Mouse (Mus musculus) heart, postnatal 14 days (tissue): ENCODE results near the gene Tenm2. TPM values are rescaled to one million over a fixed set of nuclear protein-coding genes. Genes with fewer than 3 reads are reported as not detected.
A peak's percentile ranks its signal among the peaks of the same experiment; 100 is the strongest.

Source experiments
- DNase-seq, 2 experiments: peaks; one replicate each; pipeline ENCODE4 v3.0.0; 2021 to 2022
- intact Hi-C: fragments of 180-260 bp; cut with DNase I; formaldehyde crosslinking; loops from one replicate; pipeline ENCODE4 v1.15.1; 2025
- total RNA-seq, 2 experiments: library from RNA; stranded (reverse); gene quantifications; 2 replicates each; pipeline ENCODE4 v1.2.3; 2021

Tenm2 gene
- total RNA-seq, 2 experiments from 2014 or later: 0.02 to 0.19 TPM

DNA sequence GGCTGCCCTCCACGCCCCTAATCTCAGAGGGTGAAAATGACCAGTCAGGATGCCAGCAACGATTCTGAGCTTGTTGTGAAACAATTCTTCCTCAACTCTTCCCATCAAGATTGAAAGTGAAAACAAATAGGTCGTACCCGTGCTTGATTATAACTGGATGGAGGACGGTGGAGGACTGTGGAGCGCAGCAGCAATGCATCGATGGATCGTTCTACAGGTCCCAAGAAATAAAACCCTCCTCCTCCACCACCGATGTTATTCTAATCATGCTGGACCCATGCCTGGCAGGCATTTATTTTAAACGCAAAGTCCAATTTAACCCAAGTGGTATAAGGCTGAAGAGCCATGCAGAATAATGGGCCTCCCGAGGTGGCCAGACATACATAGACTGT, 991.3 kb downstream of the Tenm2 start:
- no peak for DNase-seq
- intact Hi-C loops: no loop called here

DNA sequence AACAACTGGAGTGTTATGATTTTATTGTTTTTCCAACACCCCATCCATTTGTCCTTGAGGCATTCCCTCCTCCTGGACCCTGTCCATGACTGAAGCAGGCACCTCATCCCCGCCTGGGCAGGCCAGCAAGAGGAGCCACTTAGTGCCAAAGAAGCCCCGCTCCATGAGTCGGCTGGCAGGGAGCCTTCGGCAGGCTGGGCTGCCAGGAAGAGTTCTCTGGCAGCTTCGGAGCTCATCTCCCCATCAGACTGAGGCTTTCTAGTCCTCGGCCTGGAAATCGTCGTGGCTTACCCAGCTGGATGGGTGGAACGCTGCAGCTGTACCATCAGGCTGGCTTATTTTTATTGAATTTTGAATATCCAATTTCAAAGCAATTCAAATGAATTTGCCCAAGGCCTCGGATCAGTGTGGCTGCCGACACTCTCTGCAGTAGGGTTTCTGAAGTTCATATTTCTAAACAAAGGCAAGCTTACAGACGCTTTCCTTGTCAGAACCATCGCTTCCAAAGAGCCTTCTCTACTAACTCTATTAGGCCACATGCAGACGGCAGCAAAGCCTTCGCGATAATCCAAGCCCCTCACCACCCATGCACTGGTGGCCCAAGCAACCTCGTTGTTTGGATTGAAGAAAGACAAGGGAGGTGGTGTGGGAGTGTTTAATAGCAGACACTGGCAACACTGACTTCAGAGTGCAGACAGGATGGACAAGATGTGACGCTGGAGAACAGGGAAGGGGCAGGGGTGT, 991.8 kb downstream of the Tenm2 start:
- DNase-seq: peak; percentile 7
- intact Hi-C loops: no loop called here

DNA sequence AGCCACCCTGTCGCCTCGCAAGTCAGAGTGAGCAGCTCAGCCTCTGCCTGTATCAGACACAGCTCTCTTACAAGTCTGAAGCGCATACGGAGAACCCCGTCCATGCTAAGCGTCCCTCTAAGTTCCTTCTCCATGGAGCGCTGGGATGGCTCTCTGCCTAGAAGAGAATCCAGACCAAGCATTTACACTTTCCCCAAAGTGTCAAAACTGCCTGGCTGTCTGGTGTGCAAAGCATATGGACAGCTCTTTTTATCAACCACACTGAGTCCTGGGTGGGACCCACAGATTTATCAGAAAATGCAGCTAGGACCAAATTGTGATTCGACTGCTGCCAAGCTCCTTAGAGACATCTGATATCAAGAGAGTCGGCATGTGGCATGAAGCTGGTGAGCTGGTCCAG, 996.9 kb downstream of the Tenm2 start:
- DNase-seq: no peak
- intact Hi-C loops: no loop called here

DNA sequence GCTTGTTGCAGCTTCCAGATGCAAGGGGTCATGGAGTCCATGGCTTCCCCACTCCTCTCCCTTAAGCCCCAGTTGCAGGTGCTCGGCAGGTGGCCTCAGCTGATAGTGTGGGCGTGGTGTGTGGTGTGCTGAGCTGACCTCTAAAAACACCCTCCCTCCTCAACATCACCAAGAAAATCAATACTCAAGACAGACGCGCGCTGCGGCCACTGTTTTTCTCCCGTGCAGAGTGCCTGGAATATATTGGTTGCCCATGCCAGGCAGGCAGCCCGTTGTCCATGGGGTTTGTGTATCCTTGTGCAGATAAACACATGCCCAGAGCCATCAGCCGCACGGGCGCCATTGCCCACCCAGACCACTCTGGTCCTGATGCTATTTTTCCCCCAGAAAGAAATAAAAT, 1007.1 kb downstream of the Tenm2 start:
- DNase-seq: no peak
- intact Hi-C loops: no loop called here

GRCm38 (mm10) chr11:36228196-36228595, 1007.6 kb downstream of the Tenm2 start:
- intact Hi-C loops: no loop called here
- DNase-seq: no peak

GRCm38 (mm10) chr11:36226061-36226460, 1009.7 kb downstream of the Tenm2 start:
- intact Hi-C loops: no loop called here
- DNase-seq: no peak

- DNase-seq: no peak
- intact Hi-C loops: loop anchor here (5.0 kb wide), 2 partner anchors 177 to 958 kb away; no protein-coding TSS in a partner anchor
Observed at GRCm38 (mm10) chr11:36223716-36224439, 1011.9 kb downstream of the Tenm2 start.

DNA sequence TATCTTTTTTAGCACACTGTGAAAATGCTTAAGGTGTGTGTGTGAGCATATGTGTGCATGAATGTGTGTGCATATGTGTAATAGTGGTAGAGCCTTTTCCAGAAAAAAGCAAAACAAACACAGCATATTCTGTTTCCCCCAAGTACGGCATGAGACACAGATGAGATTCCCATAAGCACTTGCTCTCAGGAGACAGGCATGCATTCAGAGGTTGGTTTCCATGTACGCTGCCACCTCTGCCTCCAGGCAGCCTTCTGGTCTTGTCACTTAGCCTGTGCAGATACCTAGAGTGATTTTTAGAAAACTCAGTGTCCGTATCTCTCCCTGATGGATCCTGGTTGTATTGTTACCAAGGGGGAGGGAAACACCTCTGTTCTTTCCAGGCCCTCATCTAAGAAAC, 1013.7 kb downstream of the Tenm2 start:
- intact Hi-C loops: loop anchor here (5.0 kb wide), 2 partner anchors 175 to 960 kb away; no protein-coding TSS in a partner anchor
- DNase-seq: no peak

- intact Hi-C loops: loop anchor here (2.0 to 5.0 kb wide), 3 partner anchors 174 to 961 kb away; no protein-coding TSS in a partner anchor
- peak; percentile 76 to 84 for DNase-seq
Observed at GRCm38 (mm10) chr11:36221271-36221975, 1014.3 kb downstream of the Tenm2 start.

- intact Hi-C loops: loop anchor here (2.0 to 5.0 kb wide), 3 partner anchors 173 to 962 kb away; no protein-coding TSS in a partner anchor
- DNase-seq: peak; percentile 20 to 30
Observed at GRCm38 (mm10) chr11:36220651-36221050, 1015.1 kb downstream of the Tenm2 start.

GRCm38 (mm10) chr11:36219586-36219985, 1016.2 kb downstream of the Tenm2 start:
- intact Hi-C loops: no loop called here

GRCm38 (mm10) chr11:36214589-36214988, 1021.2 kb downstream of the Tenm2 start:
- intact Hi-C loops: no loop called here
- no peak for DNase-seq

More at GRCm38 (mm10) chr11:36219586-36219985, 1016.2 kb downstream of the Tenm2 start:
- no peak for DNase-seq

- no peak for DNase-seq
- intact Hi-C loops: no loop called here
Observed at GRCm38 (mm10) chr11:36204381-36204780, 1031.4 kb downstream of the Tenm2 start.

- DNase-seq: no peak
- intact Hi-C loops: no loop called here
Observed at GRCm38 (mm10) chr11:36203896-36204295, 1031.9 kb downstream of the Tenm2 start.

- no peak for DNase-seq
- intact Hi-C loops: no loop called here
Observed at GRCm38 (mm10) chr11:36194348-36194747, 1041.4 kb downstream of the Tenm2 start.

DNA sequence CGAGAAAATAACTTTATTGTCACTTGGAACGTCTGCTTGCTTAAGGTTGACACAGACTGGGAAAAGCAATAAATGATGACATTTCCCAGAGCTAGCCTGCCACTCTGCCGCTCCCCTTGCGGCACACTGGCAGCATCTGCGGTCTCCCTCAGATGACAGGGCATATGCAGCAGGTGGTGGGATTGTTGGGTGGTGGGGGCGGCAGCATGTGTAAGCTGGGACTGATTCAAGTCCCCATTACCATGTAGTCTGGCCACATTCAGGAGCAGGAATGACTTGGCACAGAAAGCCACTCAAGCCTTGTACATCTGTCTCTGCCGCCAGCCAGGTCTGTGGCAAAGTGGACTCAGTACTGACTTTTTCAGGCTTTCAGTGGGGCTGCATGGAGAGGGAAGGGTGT, 1059.7 kb downstream of the Tenm2 start:
- DNase-seq: no peak
- intact Hi-C loops: no loop called here

DNA sequence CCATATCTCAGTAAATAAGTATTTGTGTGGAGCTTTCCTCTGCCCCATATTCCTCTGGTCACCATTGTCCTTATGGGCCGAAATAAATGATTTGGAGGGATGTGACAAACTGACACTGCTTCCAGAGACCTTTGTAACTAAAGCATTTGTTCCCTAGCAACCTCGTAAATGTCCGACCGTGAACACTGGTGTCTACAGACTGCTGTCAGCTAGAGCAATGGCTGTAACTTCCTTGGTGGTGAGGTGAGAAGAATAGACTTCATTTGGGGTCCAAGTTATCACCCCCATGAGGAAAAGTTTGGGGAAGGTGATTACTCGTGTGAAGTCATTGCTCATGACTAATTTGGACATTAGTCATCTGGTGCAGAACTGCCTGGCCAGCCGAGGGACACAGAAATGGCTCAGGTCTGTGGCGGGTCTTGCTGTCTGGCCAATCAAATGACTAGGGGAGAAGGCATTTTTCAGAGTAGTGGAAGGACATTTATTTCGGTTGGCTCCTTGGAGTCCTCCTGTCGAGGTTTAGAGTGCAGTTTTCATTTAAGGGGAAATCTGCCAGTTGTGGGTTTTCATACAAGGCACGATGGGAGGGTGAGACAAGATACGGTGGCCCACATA, 1062.6 kb downstream of the Tenm2 start:
- intact Hi-C loops: no loop called here

GRCm38 (mm10) chr11:36172520-36172919, 1063.2 kb downstream of the Tenm2 start:
- DNase-seq: no peak
- intact Hi-C loops: no loop called here

More for the DNA sequence above, 1062.6 kb downstream of the Tenm2 start:
- DNase-seq: no peak

DNA sequence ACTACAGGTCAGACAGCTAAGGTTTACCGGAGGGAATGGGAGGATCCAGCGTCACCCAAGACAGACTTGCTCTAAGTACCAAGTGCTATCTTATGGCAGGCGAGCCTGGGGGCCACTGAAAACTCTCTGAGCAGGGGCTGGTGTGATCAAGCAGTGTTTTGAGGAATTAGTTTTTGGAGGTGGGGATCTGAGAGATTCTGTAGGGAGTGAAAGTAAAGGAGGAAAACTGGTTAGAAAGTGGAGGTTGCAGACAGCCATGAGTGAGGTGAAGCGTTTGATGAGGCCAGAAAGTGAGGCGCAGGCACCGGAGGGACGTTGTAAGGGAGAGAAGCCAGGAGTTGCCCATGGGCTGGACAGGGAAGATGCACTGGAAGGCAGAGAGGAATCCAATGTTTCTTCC, 1063.8 kb downstream of the Tenm2 start:
- intact Hi-C loops: no loop called here
- no peak for DNase-seq

GRCm38 (mm10) chr11:36171221-36171620, 1064.5 kb downstream of the Tenm2 start:
- intact Hi-C loops: no loop called here
- no peak for DNase-seq

GRCm38 (mm10) chr11:36169738-36170137, 1066.0 kb downstream of the Tenm2 start:
- intact Hi-C loops: no loop called here
- no peak for DNase-seq
